Mouse (Mus musculus) midbrain, embryonic 10.5 days (tissue): ENCODE data around the gene Aida. TPM values are rescaled to one million over a fixed set of nuclear protein-coding genes. Genes with fewer than 3 reads are reported as not detected.
A peak's percentile ranks its signal among the peaks of the same experiment; 100 is the strongest.

Experiments
- DNase-seq: peaks from one replicate; pipeline ENCODE4 v3.0.0-alpha.2; 2017; ENCODE audit warnings: low spot score
- H3K27ac ChIP-seq: fragments of 300-500 bp; sonication (generic); replicated peaks from 2 replicates; pipeline ENCODE4 v1.5.1; 2016; ENCODE audit warnings: mild to moderate bottlenecking
- H3K27me3 ChIP-seq: fragments of 300-500 bp; sonication (generic); 2 replicates; pipeline ENCODE4 v1.6.1; 2016; ENCODE audit warnings: low read depth, mild to moderate bottlenecking; ENCODE audit not compliant: poor library complexity, severe bottlenecking
- H3K36me3 ChIP-seq: fragments of 300-500 bp; sonication (generic); 2 replicates; pipeline ENCODE4 v1.6.1; 2016; ENCODE audit warnings: mild to moderate bottlenecking, moderate library complexity
- H3K4me1 ChIP-seq: fragments of 300-500 bp; sonication (generic); 2 replicates; pipeline ENCODE4 v1.6.1; 2016
- H3K4me3 ChIP-seq: fragments of 300-500 bp; sonication (generic); 2 replicates; pipeline ENCODE4 v1.5.1; 2016; ENCODE audit warnings: mild to moderate bottlenecking, moderate library complexity
- H3K9me3 ChIP-seq: fragments of 300-500 bp; sonication (generic); replicated peaks from 2 replicates; pipeline ENCODE4 v1.6.1; 2016; ENCODE audit warnings: mild to moderate bottlenecking
- WGBS: fragments of 180-500 bp; shearing (Covaris S2); methylation state at CpG from one replicate; pipeline ENCODE4 v1.1.7; 2016; 5-methylcytosine and 5-hydroxymethylcytosine counted together
- polyA plus RNA-seq: library from polyadenylated mRNA; unstranded; fragments of >200 nt; fragmentation: Nextera tagmentation; extraction: Ambion mirVana; gene quantifications from 2 replicates; pipeline ENCODE4 v1.2.1, GENCODE M21; 2016

Gene Aida
- 42.3 and 45.1 TPM in 2 replicates for polyA plus RNA-seq

DNA sequence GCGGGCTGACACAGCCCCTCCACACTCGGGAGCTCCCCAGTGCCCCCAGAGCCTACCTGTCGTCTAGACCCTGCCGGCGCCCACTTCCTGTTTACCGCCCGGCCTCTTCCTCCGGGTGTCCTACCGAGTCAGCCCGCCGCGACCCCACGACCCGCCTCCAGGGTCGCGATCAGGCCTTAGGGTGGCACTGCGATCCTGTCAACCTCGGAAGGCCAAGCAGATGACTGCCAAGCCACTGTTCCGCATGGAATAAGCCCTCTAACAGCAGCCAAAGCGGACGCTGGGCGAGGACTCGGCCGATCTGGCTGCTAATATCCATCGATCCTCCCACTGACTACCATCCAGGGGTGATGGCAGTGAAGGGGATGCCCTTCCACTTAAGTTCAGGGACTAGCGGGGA lies at the start of gene Aida:
Aida (plus strand) TSS at position 126 of the 400 bp plus-strand sequence.
- WGBS, result under 1% methylated on average over 26 of the region's 26 CpGs
- no peaks in the 10 kb centered on the region for H3K9me3 ChIP-seq
- peak within 1 kb of the TSS; percentile 59 for H3K4me3 ChIP-seq
- H3K4me1 ChIP-seq, result peaks cover 4% of the 10 kb centered on the region; the same call in 1 of the 2 replicates
- DNase-seq, result peak; percentile 63
- no peaks in the 10 kb centered on the region for H3K27me3 ChIP-seq
- H3K36me3 ChIP-seq, result peaks cover 26% of the 10 kb centered on the region
- H3K27ac ChIP-seq, result peak within 1 kb of the TSS; percentile 85

DNA sequence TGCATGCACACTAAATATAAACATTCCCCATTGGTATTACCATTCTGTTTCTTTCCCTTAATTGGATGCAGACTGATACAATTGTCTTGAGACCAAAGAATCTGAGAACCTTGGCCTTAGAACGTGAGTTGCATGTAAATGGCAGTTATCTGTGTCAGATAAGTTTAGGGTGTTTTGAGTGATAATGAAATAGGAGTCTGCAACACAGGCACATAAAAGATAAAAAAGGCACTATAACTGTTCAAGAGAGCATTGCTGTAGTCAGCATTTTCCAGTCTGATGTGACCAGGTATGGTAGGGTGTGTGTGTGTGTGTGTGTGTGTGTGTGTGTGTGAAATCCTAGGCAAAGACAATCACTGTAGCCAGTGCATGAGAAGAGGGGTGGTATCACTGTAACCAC lies 48.2 kb upstream of the Aida start:
- H3K27ac ChIP-seq, result no peak overlapping the region
- no peak overlapping the region for H3K4me3 ChIP-seq
- H3K36me3 ChIP-seq, result no peaks in the 10 kb centered on the region
- H3K27me3 ChIP-seq, result no peaks in the 10 kb centered on the region
- no peak for DNase-seq
- H3K9me3 ChIP-seq, result peaks cover 7% of the 10 kb centered on the region; the same call in 1 of the 2 replicates
- peaks cover 17% of the 10 kb centered on the region for H3K4me1 ChIP-seq
- WGBS, result 59% methylated on average over 1 of the region's 1 CpGs

DNA sequence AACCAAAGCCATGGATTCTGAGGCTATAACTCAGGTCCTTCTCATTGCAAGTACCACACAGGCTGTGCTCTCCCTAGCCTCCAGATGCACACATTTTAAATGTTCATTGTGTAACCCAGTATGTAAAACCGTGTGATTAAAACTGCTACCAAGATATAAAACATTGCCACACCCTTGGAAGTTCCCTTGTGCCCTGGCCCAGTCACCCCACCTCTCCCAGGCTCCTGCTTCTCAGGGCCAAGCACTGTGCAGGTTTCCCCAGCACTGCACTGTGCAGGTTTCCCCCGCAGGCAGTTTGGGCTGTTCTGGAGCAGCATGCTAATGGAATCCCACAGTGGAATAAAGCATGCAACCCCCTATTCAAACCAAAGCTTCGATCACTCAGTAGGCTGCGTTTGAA lies 45.8 kb upstream of the Aida start:
- 80% methylated on average over 4 of the region's 4 CpGs for WGBS
- no peaks in the 10 kb centered on the region for H3K9me3 ChIP-seq
- no peak overlapping the region for H3K4me3 ChIP-seq
- DNase-seq, result no peak
- no peaks in the 10 kb centered on the region for H3K27me3 ChIP-seq
- H3K4me1 ChIP-seq, result peaks cover 17% of the 10 kb centered on the region
- no peak overlapping the region for H3K27ac ChIP-seq
- H3K36me3 ChIP-seq, result no peaks in the 10 kb centered on the region

DNA sequence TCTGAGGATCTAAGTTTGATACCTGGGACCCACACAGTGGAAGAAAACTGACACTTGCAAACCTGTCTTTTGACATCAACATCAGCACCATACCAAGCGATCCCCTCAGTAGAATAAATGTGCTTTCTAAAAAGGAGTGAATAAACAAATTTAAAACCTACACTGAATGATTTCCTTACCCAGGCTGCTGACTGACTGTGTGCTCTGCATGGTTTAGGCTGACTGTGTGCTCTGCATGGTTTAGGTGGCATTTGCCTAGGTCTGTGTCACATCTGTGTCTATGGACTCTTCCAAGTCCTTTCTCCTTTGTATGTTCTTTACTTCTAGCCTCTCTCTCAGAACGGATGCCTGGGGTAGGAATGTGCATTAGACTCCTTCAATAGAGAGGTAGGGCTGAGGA lies 44.6 kb upstream of the Aida start:
- no peaks in the 10 kb centered on the region for H3K36me3 ChIP-seq
- H3K4me3 ChIP-seq, result no peak overlapping the region
- peaks cover 13% of the 10 kb centered on the region for H3K4me1 ChIP-seq
- no peaks in the 10 kb centered on the region for H3K27me3 ChIP-seq
- DNase-seq, result no peak
- no peaks in the 10 kb centered on the region for H3K9me3 ChIP-seq
- 83% methylated on average over 2 of the region's 2 CpGs for WGBS
- H3K27ac ChIP-seq, result no peak overlapping the region

DNA sequence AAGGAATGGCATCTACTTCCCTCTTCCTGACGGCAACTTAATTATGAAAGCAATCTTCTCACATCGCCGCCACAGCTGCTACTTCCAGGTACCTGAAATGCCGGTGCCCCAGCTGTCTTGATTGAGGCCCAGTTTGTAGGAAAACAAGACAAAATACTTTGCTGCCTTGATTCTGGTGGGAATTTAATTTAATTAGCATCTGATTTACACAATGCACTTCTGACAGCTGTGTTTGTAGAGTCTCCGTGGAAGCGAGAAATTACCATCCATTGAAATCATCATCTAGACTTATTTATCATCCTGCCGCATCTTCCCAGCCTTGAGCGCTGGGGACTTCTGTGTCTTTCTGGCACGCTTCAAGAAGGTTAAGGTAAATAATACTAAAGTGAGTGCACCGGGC lies 43.8 kb upstream of the Aida start:
- 71% methylated on average over 10 of the region's 10 CpGs for WGBS
- no peaks in the 10 kb centered on the region for H3K27me3 ChIP-seq
- no peak for DNase-seq
- no peak overlapping the region for H3K27ac ChIP-seq
- peaks cover 5% of the 10 kb centered on the region for H3K4me1 ChIP-seq
- H3K36me3 ChIP-seq, result no peaks in the 10 kb centered on the region
- no peaks in the 10 kb centered on the region for H3K9me3 ChIP-seq
- no peak overlapping the region for H3K4me3 ChIP-seq

DNA sequence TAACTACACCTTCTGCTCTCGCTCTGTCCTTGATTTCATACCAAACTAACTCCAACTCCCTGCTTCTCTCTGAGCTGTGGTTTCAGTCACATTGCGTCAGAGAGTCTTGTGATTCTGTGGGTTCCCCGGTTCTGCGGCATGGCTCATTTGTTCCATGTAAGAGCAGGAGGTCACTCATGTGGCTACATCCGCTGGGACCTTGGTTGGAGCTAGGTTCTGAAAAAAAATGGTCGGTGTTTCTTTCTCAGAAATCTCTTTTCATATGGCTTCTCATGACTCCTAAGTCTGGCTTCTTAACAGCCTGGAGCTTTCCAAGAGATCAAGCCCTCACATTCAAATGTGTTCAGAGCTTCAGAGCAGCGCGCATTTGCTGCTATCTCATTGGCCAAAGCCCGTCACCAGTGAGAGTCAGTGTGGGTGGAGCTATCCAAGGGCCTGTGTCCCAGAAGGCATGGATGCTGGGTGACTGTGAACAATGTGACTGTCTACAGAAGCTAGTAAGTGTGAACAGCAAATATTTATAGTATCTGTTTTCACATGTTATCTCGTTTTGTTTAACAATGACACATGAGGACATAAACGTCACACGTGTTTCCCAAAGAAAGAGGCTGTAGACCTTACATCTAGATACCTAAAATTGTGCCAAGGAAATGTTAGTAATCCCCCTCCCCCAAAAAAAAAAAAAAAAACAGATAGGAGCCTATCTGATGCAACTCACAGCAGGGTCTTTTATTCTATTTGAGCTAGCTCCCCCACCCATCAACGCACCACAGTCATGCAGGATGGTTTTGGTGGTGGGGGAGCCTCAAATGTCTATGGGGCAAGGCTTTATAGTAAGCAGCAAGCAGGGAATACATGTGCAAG lies 32.0 kb upstream of the Aida start:
- H3K36me3 ChIP-seq, result no peaks in the 10 kb centered on the region
- 0 out of 2 replicates have a peak, but pooled peaks cover 5% of the 10 kb centered on the region for H3K4me1 ChIP-seq
- no peak overlapping the region for H3K27ac ChIP-seq
- H3K27me3 ChIP-seq, result no peaks in the 10 kb centered on the region
- peak; percentile 18 for DNase-seq
- no peak overlapping the region for H3K4me3 ChIP-seq
- WGBS, result 80% methylated on average over 13 of the region's 13 CpGs
- no peaks in the 10 kb centered on the region for H3K9me3 ChIP-seq

DNA sequence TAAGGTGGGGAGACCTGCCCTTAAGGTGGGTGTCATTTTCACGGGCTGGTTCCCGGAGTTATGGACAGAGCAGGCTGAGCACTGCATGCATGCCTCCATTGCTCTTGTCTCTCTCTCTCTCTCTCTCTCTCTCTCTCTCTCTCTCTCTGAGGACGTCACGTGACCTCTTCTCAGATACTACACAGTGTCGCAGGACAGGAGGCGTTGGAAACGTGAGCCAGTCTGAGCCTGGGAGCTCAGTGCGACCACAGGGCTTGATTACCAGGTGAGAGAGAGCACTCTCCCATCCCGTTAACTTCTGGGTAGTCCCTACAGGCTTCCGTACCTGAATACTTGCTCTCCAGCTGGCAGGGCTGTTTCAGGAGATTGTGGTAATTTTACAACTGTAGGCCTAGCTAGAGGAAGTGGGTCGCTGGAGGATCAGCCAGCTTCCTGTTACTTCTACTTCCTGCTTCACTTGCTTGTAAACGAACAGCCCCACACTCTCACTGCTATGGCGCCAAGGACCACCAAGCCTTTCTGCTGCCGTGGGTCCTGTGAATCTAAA lies 30.4 kb upstream of the Aida start:
- Histone ChIP-seq H3K4me1 (0 out of 2 replicates have a peak, but pooled peaks cover 5% of the 10 kb centered on the region), H3K36me3 (no peaks in the 10 kb centered on the region), H3K4me3 (no peak overlapping the region), H3K27ac (no peak overlapping the region), H3K9me3 (no peaks in the 10 kb centered on the region), H3K27me3 (no peaks in the 10 kb centered on the region)
- DNase-seq, result no peak
- WGBS, result 77% methylated on average over 14 of the region's 14 CpGs

DNA sequence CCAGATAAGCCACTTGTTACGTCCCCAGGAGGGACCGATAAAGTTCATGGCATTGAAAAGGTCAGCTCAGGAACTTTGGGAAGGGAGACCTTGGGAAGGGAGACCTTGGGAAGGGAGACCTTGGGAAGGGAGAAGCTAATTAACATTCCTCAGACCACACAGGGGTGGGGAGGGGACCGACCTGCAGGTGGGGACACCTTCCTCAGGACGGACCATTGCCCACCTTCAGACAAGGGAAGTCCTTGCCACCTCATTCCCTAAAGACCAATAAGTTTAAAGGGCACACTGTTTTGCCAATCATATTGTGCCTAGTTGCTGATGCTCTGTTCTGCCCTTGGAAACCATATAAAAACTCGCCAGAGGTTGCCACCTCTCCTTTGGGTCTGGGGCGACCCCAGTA lies 28.7 kb upstream of the Aida start:
- no peak overlapping the region for H3K27ac ChIP-seq
- no peak overlapping the region for H3K4me3 ChIP-seq
- no peaks in the 10 kb centered on the region for H3K9me3 ChIP-seq
- 83% methylated on average over 6 of the region's 6 CpGs for WGBS
- H3K27me3 ChIP-seq, result no peaks in the 10 kb centered on the region
- DNase-seq, result no peak
- H3K36me3 ChIP-seq, result no peaks in the 10 kb centered on the region
- H3K4me1 ChIP-seq, result 0 out of 2 replicates have a peak, but pooled peaks cover 5% of the 10 kb centered on the region

DNA sequence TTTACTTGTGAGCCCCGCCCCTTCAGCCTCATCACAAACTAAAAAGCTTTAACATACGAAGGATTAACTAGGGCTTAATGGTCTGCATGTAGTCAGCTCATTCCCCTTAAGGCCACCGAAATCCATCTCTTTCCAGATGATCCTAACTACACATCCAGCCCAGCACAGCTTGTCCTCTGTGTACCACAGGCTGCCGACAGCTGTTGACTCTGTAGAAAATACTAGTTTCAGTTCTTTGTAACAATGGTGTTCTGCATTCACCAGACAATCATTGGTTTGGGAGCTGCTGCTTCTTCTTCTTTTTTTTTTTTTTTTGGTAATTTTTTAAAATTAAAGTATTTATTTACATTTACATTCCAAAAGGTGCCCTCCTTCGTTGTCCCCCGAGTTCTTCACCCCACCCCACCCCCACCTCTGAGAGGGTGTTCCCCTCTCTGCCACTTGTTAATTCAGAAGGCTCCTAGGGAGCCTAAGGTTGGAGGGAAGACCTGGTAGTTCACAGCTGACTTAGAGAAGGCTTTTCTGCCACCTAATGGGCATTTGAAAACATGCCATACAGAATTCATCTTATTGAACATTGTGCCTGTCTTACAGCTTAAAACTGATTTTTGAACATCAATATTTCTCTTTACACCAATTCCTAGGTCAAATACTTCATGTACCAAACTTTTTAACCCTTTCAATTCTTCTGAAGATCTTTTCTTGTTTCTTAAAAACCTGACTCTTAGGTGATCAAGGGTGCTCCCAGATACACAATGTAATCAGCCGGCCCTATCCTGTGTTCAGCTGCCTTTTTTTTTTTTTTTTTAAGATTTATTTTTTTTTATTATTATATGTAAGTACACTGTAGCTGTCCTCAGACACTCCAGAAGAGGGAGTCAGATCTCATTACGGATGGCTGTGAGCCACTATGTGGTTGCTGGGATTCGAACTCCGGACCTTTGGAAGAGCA lies 23.2 kb upstream of the Aida start:
- Histone ChIP-seq H3K9me3 (no peaks in the 10 kb centered on the region), H3K27me3 (no peaks in the 10 kb centered on the region), H3K36me3 (peaks cover 16% of the 10 kb centered on the region), H3K27ac (no peak overlapping the region), H3K4me1 (no peaks in the 10 kb centered on the region), H3K4me3 (no peak overlapping the region)
- WGBS, result 63% methylated on average over 10 of the region's 10 CpGs
- DNase-seq, result no peak

DNA sequence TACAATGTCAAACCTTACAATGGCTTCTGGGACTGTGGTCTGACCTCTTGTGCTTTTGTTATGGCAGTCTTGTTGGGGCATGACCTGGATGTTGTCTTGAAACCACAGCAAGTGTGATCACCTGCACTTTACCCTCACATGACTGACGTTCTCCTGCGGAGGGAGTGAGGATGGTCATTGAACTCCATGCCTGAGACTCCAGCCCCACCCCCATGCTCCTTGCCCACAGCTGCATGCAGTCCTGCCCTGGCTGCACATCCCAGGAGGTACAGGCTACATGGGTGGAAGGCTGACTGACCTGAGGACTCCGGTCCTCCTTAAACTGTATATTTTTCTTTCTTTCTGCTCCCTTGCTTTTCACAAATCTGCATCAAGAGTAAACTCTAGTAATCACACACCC lies 22.0 kb upstream of the Aida start:
- 74% methylated on average over 3 of the region's 3 CpGs for WGBS
- Histone ChIP-seq H3K4me3 (no peak overlapping the region), H3K9me3 (no peaks in the 10 kb centered on the region), H3K27me3 (no peaks in the 10 kb centered on the region), H3K27ac (no peak overlapping the region), H3K4me1 (no peaks in the 10 kb centered on the region), H3K36me3 (peaks cover 27% of the 10 kb centered on the region)
- DNase-seq, result no peak

DNA sequence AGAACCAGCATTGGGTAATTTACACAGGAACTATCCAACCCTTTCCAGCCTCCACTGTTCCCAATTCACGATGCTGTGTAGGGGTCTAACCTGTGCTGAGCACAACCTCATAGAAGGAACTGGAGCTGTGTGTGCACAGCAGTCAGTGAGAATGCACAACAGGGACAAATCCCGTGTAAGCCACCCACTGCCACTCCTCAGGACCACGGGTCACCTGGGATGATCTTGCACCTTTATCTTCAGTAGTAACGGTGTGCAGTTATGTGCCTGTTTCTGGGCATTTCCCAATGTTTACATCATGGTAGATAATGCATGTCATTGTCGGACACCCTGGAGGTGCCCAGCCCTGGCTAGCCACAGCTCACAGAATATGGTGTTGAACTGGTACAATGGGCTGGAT lies 20.6 kb upstream of the Aida start:
- WGBS, result 82% methylated on average over 5 of the region's 5 CpGs
- no peaks in the 10 kb centered on the region for H3K9me3 ChIP-seq
- H3K27me3 ChIP-seq, result no peaks in the 10 kb centered on the region
- no peak for DNase-seq
- H3K4me1 ChIP-seq, result no peaks in the 10 kb centered on the region
- peaks cover 41% of the 10 kb centered on the region for H3K36me3 ChIP-seq
- H3K4me3 ChIP-seq, result no peak overlapping the region
- H3K27ac ChIP-seq, result no peak overlapping the region

DNA sequence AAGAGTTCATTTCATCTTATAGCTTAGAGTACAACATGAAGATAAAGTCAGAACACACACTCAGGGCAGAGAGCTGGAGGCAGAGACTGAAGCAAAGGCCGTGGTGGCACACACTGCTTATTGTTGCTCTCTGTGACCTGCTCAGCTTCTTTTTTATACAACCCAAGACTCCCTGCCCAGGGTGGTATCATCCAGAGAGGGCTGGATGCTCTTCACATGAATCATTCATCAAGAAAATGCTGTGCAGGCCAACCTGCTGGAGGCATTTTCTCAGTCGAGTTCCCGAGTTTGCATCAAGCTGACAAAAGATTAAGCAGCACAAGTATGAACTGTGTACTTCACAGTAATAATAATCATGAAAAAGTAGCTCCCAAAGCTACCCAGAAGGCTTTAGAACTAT lies 8.0 kb upstream of the Aida start:
- H3K27me3 ChIP-seq, result no peaks in the 10 kb centered on the region
- H3K27ac ChIP-seq, result no peak overlapping the region
- no peaks in the 10 kb centered on the region for H3K9me3 ChIP-seq
- WGBS, result 88% methylated on average over 3 of the region's 3 CpGs
- no peak overlapping the region for H3K4me3 ChIP-seq
- peaks cover 98% of the 10 kb centered on the region for H3K36me3 ChIP-seq
- H3K4me1 ChIP-seq, result no peaks in the 10 kb centered on the region
- no peak for DNase-seq
